Mouse (Mus musculus) cerebral cortex, adult 2 months (tissue): ENCODE data around the gene Urah.

ENCODE experiments used
- WGBS: fragments of 180-500 bp; shearing (Covaris S2); methylation state at CpG from one replicate; pipeline ENCODE4 v1.1.7; 2018; 5-methylcytosine and 5-hydroxymethylcytosine counted together

The Urah gene

DNA sequence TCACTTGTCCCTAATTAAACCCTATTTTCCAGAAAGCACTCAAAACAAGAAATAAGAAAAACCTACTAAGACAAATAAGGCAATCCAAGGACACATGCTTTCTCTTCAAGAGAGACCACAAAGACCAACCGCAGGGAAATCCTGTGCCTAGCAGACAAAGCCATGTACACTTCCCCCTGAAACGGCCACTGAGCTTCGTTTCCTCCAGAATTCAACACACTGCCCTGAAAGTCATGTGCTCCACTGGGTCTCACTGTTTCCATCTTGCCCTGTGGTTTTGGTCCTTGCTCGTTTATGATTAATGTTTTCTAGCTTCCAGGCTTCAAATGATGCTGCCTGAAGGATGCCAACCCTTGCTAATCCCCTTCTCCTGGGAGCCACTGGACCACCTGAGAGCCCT, 39.4 kb downstream of the Urah start:
- WGBS = 73% methylated on average over 4 of the region's 4 CpGs

DNA sequence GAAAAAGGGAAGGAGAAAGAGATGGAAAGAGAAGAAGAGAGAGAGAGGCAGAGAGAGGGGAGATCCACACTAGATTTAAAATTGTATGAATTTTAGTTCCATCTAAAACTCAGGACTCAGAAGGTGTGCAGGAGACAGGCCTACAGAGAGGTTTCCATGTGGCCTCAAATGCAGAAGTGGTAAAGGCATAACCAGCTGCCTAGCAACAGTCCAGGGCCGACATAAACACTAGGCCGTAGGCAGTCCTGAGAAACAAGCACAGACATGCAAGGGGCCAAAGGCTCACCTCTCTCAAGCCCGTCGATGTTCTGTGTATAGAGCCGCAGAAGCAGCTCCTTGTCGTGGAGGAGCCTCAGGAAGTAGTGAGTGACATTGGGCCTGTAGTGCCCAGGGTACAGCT, 42.5 kb downstream of the Urah start:
- 90% methylated on average over 6 of the region's 6 CpGs for WGBS

GRCm38 (mm10) chr7:140879355-140879754, 44.5 kb downstream of the Urah start:
- 80% methylated on average over 7 of the region's 7 CpGs for WGBS

DNA sequence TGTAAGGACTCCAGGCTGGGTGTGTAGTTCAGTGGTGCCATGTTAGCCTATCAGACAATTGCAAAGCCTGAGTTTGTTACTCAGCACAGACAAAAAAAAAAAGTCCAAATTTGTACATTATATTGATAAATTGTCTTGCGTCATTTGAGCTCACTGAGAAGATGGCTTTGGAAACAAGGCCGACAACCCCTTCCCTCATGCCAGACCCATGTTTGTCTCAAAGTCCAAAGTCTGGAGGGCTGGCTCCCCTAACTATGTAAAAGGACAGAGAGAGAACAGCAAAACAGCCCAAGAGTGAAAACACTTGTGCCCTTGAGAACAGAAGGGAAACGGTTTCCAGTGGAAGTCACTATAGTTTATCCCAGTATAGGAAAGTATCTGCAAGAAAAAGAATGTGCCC, 45.6 kb downstream of the Urah start:
- 74% methylated on average over 3 of the region's 3 CpGs for WGBS

DNA sequence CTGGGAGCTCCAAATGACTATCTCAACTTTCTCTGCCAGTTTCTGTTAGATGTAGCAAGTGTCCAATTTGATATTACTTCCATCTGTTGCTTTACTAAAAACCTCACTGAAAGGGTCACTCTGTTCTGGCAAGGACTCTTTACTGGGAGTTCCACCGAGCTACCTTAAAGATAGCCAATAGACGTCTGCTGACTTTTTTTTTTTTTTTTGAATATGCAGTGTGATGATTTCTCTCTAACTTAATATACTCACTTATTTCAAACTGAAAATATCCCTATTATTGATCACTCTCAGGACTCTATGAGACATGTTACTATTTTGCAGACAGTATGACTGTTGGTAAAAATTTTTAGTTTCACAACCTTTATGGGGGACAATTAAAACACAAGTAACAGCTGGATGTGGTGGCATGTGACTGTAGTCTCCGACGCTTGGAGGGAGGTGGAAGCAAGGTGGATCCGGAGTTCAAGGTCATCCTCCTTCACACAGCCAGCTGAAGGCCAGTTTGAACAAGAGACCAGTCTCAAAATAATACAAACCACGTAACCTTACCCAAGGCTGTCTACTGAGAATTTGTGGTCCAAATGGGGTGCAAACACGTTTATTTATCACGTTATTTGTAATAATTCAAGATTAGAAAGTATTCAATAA, 46.2 kb downstream of the Urah start:
- 8% methylated on average over 8 of the region's 8 CpGs for WGBS

- under 1% methylated on average over 59 of the region's 59 CpGs for WGBS
Observed at GRCm38 (mm10) chr7:140881696-140882468, 47.1 kb downstream of the Urah start, which contains the start of the genes Psmd13 and Sirt3. Gene Psmd13 (plus strand): TSS chr7:140881968. Gene Sirt3 (minus strand): TSS chr7:140882309.

- under 1% methylated on average over 12 of the region's 12 CpGs for WGBS
Observed at GRCm38 (mm10) chr7:140882469-140882803, 47.6 kb downstream of the Urah start.
